Mouse (Mus musculus) embryo, embryonic 9.5 days (tissue): Measurements from ENCODE around the gene Plppr3.
A peak's percentile ranks its signal among the peaks of the same experiment; 100 is the strongest.

ENCODE experiments used
- DNase-seq: peaks from one replicate; pipeline ENCODE4 v3.0.0-alpha.2; 2017; ENCODE audit errors: extremely low spot score

The Plppr3 gene

GRCm38 (mm10) chr10:79818225-79818624 is 56.2 kb downstream of the Plppr3 start:
- no peak for DNase-seq

GRCm38 (mm10) chr10:79817111-79817510 is 57.3 kb downstream of the Plppr3 start:
- no peak for DNase-seq

- no peak for DNase-seq
Observed at GRCm38 (mm10) chr10:79815671-79816494, 58.6 kb downstream of the Plppr3 start.

GRCm38 (mm10) chr10:79814271-79814842 is 60.1 kb downstream of the Plppr3 start:
- no peak for DNase-seq

- peak; percentile 86 for DNase-seq
Observed at GRCm38 (mm10) chr10:79811736-79812637, 62.4 kb downstream of the Plppr3 start.
